Mouse (Mus musculus) kidney, postnatal 25 days (tissue): ENCODE measurements around the gene Vmn1r54.
"Not testable (repeated sequence)": the region's sequence is repeated elsewhere in the genome, so short reads cannot be mapped to it uniquely, and the experiment has no call there.

ENCODE experiments used
- DNase-seq, 2 experiments: peaks; one replicate each; pipeline ENCODE4 v3.0.0; 2021; ENCODE audit warnings: mixed read lengths in 2 of 2

Vmn1r54 gene

GRCm38 (mm10) chr6:90246000-90246399 is at the start of gene Vmn1r54:
Gene Vmn1r54, plus strand, starts transcription at chr6:90246300.
- no peak for DNase-seq

GRCm38 (mm10) chr6:90202493-90202892 is 43.6 kb upstream of the Vmn1r54 start, which contains the start of gene V1ra8:
Gene V1ra8, plus strand, starts transcription at chr6:90202793.
- DNase-seq: not testable (repeated sequence)

- no peak for DNase-seq
Observed at GRCm38 (mm10) chr6:90224338-90224737, 21.8 kb upstream of the Vmn1r54 start, which contains the start of gene Vmn1r53. Gene Vmn1r53, minus strand, starts transcription at chr6:90224438.

- DNase-seq: not testable (repeated sequence)
Observed at GRCm38 (mm10) chr6:90232114-90232513, 14.0 kb upstream of the Vmn1r54 start.

- no peak for DNase-seq
Observed at GRCm38 (mm10) chr6:90232681-90233080, 13.4 kb upstream of the Vmn1r54 start.

- DNase-seq: no peak
Observed at GRCm38 (mm10) chr6:90244019-90244418, 2.1 kb upstream of the Vmn1r54 start.

- peak in 1 of 2 experiments; percentile 51 for DNase-seq
Observed at GRCm38 (mm10) chr6:90288265-90288664, 42.2 kb downstream of the Vmn1r54 start.

GRCm38 (mm10) chr6:90300919-90301318 is 54.8 kb downstream of the Vmn1r54 start, which contains the start of gene BC048671:
Gene BC048671, plus strand, starts transcription at chr6:90301219.
- DNase-seq: no peak

- DNase-seq: peak in 1 of 2 experiments; percentile 32
Observed at GRCm38 (mm10) chr6:90306315-90306975, 60.3 kb downstream of the Vmn1r54 start.

- peak in 1 of 2 experiments; percentile 31 for DNase-seq
Observed at GRCm38 (mm10) chr6:90308839-90309778, 63.0 kb downstream of the Vmn1r54 start.

- peak in 1 of 2 experiments; percentile 30 for DNase-seq
Observed at GRCm38 (mm10) chr6:90315961-90316360, 69.9 kb downstream of the Vmn1r54 start.

GRCm38 (mm10) chr6:90317510-90318258 is 71.6 kb downstream of the Vmn1r54 start:
- peak in 1 of 2 experiments; percentile 5 for DNase-seq

GRCm38 (mm10) chr6:90319019-90319418 is 72.9 kb downstream of the Vmn1r54 start:
- DNase-seq: no peak

- DNase-seq: no peak
Observed at GRCm38 (mm10) chr6:90319475-90320191, 73.5 kb downstream of the Vmn1r54 start.

GRCm38 (mm10) chr6:90320429-90320828 is 74.3 kb downstream of the Vmn1r54 start:
- DNase-seq: peak; percentile 51 to 80
